Mouse (Mus musculus) midbrain, embryonic 10.5 days (tissue): ENCODE results near the gene Olfr1178. TPM values are rescaled to one million over a fixed set of nuclear protein-coding genes. Genes with fewer than 3 reads are reported as not detected.

Experiments
- DNase-seq: peaks from one replicate; pipeline ENCODE4 v3.0.0-alpha.2; 2017; ENCODE audit warnings: low spot score
- H3K27ac ChIP-seq: fragments of 300-500 bp; sonication (generic); replicated peaks from 2 replicates; pipeline ENCODE4 v1.5.1; 2016; ENCODE audit warnings: mild to moderate bottlenecking
- H3K27me3 ChIP-seq: fragments of 300-500 bp; sonication (generic); 2 replicates; pipeline ENCODE4 v1.6.1; 2016; ENCODE audit warnings: low read depth, mild to moderate bottlenecking; ENCODE audit not compliant: poor library complexity, severe bottlenecking
- H3K36me3 ChIP-seq: fragments of 300-500 bp; sonication (generic); 2 replicates; pipeline ENCODE4 v1.6.1; 2016; ENCODE audit warnings: mild to moderate bottlenecking, moderate library complexity
- H3K4me1 ChIP-seq: fragments of 300-500 bp; sonication (generic); 2 replicates; pipeline ENCODE4 v1.6.1; 2016
- H3K4me3 ChIP-seq: fragments of 300-500 bp; sonication (generic); 2 replicates; pipeline ENCODE4 v1.5.1; 2016; ENCODE audit warnings: mild to moderate bottlenecking, moderate library complexity
- H3K9me3 ChIP-seq: fragments of 300-500 bp; sonication (generic); replicated peaks from 2 replicates; pipeline ENCODE4 v1.6.1; 2016; ENCODE audit warnings: mild to moderate bottlenecking
- WGBS: fragments of 180-500 bp; shearing (Covaris S2); methylation state at CpG from one replicate; pipeline ENCODE4 v1.1.7; 2016; 5-methylcytosine and 5-hydroxymethylcytosine counted together
- polyA plus RNA-seq: library from polyadenylated mRNA; unstranded; fragments of >200 nt; fragmentation: Nextera tagmentation; extraction: Ambion mirVana; gene quantifications from 2 replicates; pipeline ENCODE4 v1.2.1, GENCODE M21; 2016

Gene Olfr1178
- not detected in 2 replicates for polyA plus RNA-seq

DNA sequence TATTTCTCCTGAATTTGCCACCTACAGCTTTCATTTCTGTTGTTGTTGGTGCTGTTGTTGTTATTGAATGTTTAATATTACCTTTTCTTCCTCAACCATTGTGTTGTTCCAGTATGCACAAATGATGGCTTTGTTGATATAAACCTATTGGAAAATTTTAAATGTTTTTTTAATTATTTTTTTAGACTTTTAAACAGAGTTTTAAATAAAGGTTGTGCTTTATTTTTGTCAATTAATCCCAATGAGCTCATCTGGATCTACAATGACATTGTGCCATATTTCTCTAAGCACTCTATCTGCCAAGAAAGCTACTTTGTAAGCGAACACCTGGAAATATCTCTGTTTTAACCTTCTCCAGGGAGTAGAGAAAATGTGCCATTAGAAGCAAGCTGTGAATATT is at the start of gene Olfr1178:
TSS of gene Olfr1178 (plus strand) at position 301 of the 400 bp plus-strand sequence.
- H3K9me3 ChIP-seq = no peaks in the 10 kb centered on the region
- no peaks in the 10 kb centered on the region for H3K4me1 ChIP-seq
- H3K36me3 ChIP-seq = no peaks in the 10 kb centered on the region
- no peak for DNase-seq
- WGBS = 86% methylated on average over 1 of the region's 1 CpGs
- H3K27me3 ChIP-seq = no peaks in the 10 kb centered on the region
- no peak within 1 kb of the TSS for H3K27ac ChIP-seq
- no peak within 1 kb of the TSS for H3K4me3 ChIP-seq

DNA sequence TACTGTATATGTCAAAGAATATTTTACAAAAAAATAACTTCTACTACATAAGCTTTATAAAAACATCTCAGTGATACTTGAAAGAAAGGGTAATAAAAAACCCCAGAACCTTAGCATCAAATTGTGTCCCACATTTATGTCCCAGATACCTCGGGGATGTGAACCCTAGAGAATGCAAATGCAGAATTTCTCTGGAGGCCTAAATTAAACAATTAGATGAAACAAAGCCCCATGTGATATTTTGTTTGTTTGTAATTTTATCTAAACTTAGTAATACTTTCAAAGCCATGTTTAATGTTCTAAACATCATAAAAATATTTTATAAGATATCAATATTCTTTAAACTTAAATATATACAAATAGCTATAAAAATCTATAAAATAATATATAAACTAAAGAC is 40.5 kb upstream of the Olfr1178 start, which contains the start of gene Olfr1177-ps:
TSS of gene Olfr1177-ps (minus strand) at position 101 of the 400 bp plus-strand sequence.
- Histone ChIP-seq H3K9me3 (no peaks in the 10 kb centered on the region), H3K27ac (no peak within 1 kb of the TSS), H3K4me1 (no peaks in the 10 kb centered on the region), H3K27me3 (no peaks in the 10 kb centered on the region), H3K4me3 (no peak within 1 kb of the TSS), H3K36me3 (no peaks in the 10 kb centered on the region)
- no peak for DNase-seq
- 86% methylated on average over 1 of the region's 1 CpGs for WGBS

- no peak for DNase-seq
- Histone ChIP-seq H3K4me3 (no peak overlapping the region), H3K36me3 (no peaks in the 10 kb centered on the region), H3K9me3 (no peaks in the 10 kb centered on the region), H3K4me1 (no peaks in the 10 kb centered on the region), H3K27me3 (no peaks in the 10 kb centered on the region), H3K27ac (no peak overlapping the region)
- WGBS = 7% methylated on average over 2 of the region's 2 CpGs
Measured at GRCm38 (mm10) chr2:88356304-88356703, 30.6 kb upstream of the Olfr1178 start.

GRCm38 (mm10) chr2:88406353-88406752 is 19.5 kb downstream of the Olfr1178 start, which contains the start of gene Olfr1179:
TSS of gene Olfr1179 (minus strand) at chr2:88406453.
- H3K36me3 ChIP-seq = no peaks in the 10 kb centered on the region
- H3K4me3 ChIP-seq = no peak within 1 kb of the TSS
- H3K27ac ChIP-seq = no peak within 1 kb of the TSS
- no peaks in the 10 kb centered on the region for H3K27me3 ChIP-seq
- no peak for DNase-seq
- no peaks in the 10 kb centered on the region for H3K9me3 ChIP-seq
- 92% methylated on average over 3 of the region's 3 CpGs for WGBS
- no peaks in the 10 kb centered on the region for H3K4me1 ChIP-seq

DNA sequence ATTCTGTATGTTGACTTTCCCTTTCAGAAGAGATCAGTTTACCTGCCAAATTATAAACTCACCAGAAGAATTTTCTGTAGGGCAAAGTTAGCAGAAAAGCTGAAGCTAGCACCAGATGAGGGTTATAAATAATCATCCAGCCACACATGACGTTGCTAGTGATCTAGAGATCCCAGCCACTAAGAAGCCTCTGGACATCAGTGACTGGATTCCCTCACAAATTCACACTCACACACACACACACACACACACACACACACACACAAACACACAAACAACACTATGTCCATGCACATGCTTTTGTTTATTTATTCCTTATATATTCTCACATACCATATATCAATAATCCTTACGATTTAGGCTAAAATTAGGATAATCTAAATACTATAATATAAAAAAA is 32.2 kb downstream of the Olfr1178 start, which contains the start of gene Olfr1180:
TSS of gene Olfr1180 (minus strand) at position 101 of the 400 bp plus-strand sequence.
- Histone ChIP-seq H3K9me3 (no peaks in the 10 kb centered on the region), H3K27ac (no peak within 1 kb of the TSS), H3K4me1 (no peaks in the 10 kb centered on the region), H3K27me3 (no peaks in the 10 kb centered on the region), H3K36me3 (no peaks in the 10 kb centered on the region), H3K4me3 (no peak within 1 kb of the TSS)
- WGBS = 87% methylated on average over 2 of the region's 2 CpGs
- no peak for DNase-seq

- 89% methylated on average over 1 of the region's 1 CpGs for WGBS
- Histone ChIP-seq H3K4me1 (no peaks in the 10 kb centered on the region), H3K9me3 (no peaks in the 10 kb centered on the region), H3K27me3 (no peaks in the 10 kb centered on the region), H3K4me3 (no peak within 1 kb of the TSS), H3K27ac (no peak within 1 kb of the TSS), H3K36me3 (no peaks in the 10 kb centered on the region)
- no peak for DNase-seq
Measured at GRCm38 (mm10) chr2:88426071-88426470, 39.2 kb downstream of the Olfr1178 start, which contains the start of gene Olfr1181. TSS of gene Olfr1181 (minus strand) at chr2:88426171.

- H3K27me3 ChIP-seq = no peaks in the 10 kb centered on the region
- DNase-seq = no peak
- H3K36me3 ChIP-seq = no peaks in the 10 kb centered on the region
- H3K4me1 ChIP-seq = no peaks in the 10 kb centered on the region
- H3K9me3 ChIP-seq = no peaks in the 10 kb centered on the region
- no peak within 1 kb of the TSS for H3K4me3 ChIP-seq
- WGBS = 86% methylated on average over 1 of the region's 1 CpGs
- H3K27ac ChIP-seq = no peak within 1 kb of the TSS
Measured at GRCm38 (mm10) chr2:88449031-88449430, 62.2 kb downstream of the Olfr1178 start, which contains the start of gene Gm13757. TSS of gene Gm13757 (minus strand) at chr2:88449131.

Other genes starting within 250 kb of the Olfr1178 start
- not detected in 2 replicates for gene Olfr1167, start 231.9 kb upstream of the Olfr1178 start, polyA plus RNA-seq
- not detected in 2 replicates for gene Olfr1168, start 205.2 kb upstream of the Olfr1178 start, polyA plus RNA-seq
- not detected in 2 replicates for gene Olfr1170, start 158.7 kb upstream of the Olfr1178 start, polyA plus RNA-seq
- not detected in 2 replicates for gene Olfr1173, start 107.2 kb upstream of the Olfr1178 start, polyA plus RNA-seq
- not detected in 2 replicates for gene Olfr1174-ps, start 71.9 kb upstream of the Olfr1178 start, polyA plus RNA-seq
- gene Olfr1175-ps, start 59.8 kb upstream of the Olfr1178 start, polyA plus RNA-seq = not detected in 2 replicates
- not detected in 2 replicates for gene Olfr1176, start 50.3 kb upstream of the Olfr1178 start, polyA plus RNA-seq
- not detected in 2 replicates for gene Olfr1177-ps, start 40.6 kb upstream of the Olfr1178 start, polyA plus RNA-seq
- not detected in 2 replicates for gene Olfr1179, start 19.4 kb downstream of the Olfr1178 start, polyA plus RNA-seq
- gene Olfr1180, start 32.1 kb downstream of the Olfr1178 start, polyA plus RNA-seq = not detected in 2 replicates
- not detected in 2 replicates for gene Olfr1181, start 39.1 kb downstream of the Olfr1178 start, polyA plus RNA-seq
- gene Gm13757, start 62.1 kb downstream of the Olfr1178 start, polyA plus RNA-seq = not detected in 2 replicates
- not detected in 2 replicates for gene Olfr1183, start 67.8 kb downstream of the Olfr1178 start, polyA plus RNA-seq
- not detected in 2 replicates for gene Olfr1184, start 96.5 kb downstream of the Olfr1178 start, polyA plus RNA-seq
- not detected in 2 replicates for gene Olfr1185-ps1, start 106.3 kb downstream of the Olfr1178 start, polyA plus RNA-seq
- gene Olfr1186, start 131.5 kb downstream of the Olfr1178 start, polyA plus RNA-seq = not detected in 2 replicates
- not detected in 2 replicates for gene Olfr1188, start 169.9 kb downstream of the Olfr1178 start, polyA plus RNA-seq
- not detected in 2 replicates for gene Olfr1189, start 199.4 kb downstream of the Olfr1178 start, polyA plus RNA-seq